Mouse (Mus musculus) lung, postnatal 0 days (tissue): ENCODE results near the gene Clec2h.

Experiments used
- CTCF ChIP-seq: IDR thresholded peaks from 2 replicates; pipeline ENCODE4 v1.5.1; 2016; ENCODE audit warnings: antibody characterized with exemption, mild to moderate bottlenecking
- EP300 ChIP-seq: IDR thresholded peaks from 2 replicates; pipeline ENCODE4 v1.6.1; 2016; ENCODE audit warnings: antibody characterized with exemption, mild to moderate bottlenecking, control low read depth

GRCm38 (mm10) chr6:128652938-128653337, 9.2 kb upstream of the Clec2h start:
- TF ChIP-seq CTCF (no peak), EP300 (no peak)
